Mouse (Mus musculus): Measurements from ENCODE around the gene Cyfip2.

The Cyfip2 gene

GRCm38 (mm10) chr11:46235334-46235733 is 77.3 kb downstream of the Cyfip2 start, which contains the start of gene Fndc9:
Fndc9 (plus strand) TSS chr11:46235531.
- in situ Hi-C loops (cut with MboI, MseI): no loop called here

- in situ Hi-C loops (cut with MboI, MseI): no loop called here
Measured at GRCm38 (mm10) chr11:46233966-46234365, 78.7 kb downstream of the Cyfip2 start.

- in situ Hi-C loops (cut with MboI, MseI): no loop called here
Measured at GRCm38 (mm10) chr11:46232803-46233202, 79.9 kb downstream of the Cyfip2 start.

GRCm38 (mm10) chr11:46230184-46230583 is 82.5 kb downstream of the Cyfip2 start:
- in situ Hi-C loops (cut with MboI, MseI): no loop called here

GRCm38 (mm10) chr11:46225345-46225744 is 87.3 kb downstream of the Cyfip2 start:
- in situ Hi-C loops (cut with MboI, MseI): no loop called here

GRCm38 (mm10) chr11:46223575-46223974 is 89.1 kb downstream of the Cyfip2 start:
- in situ Hi-C loops (cut with MboI, MseI): no loop called here

GRCm38 (mm10) chr11:46220211-46220610 is 92.4 kb downstream of the Cyfip2 start:
- in situ Hi-C loops (cut with MboI, MseI): no loop called here

GRCm38 (mm10) chr11:46219380-46219779 is 93.3 kb downstream of the Cyfip2 start:
- in situ Hi-C loops (cut with MboI, MseI): no loop called here

GRCm38 (mm10) chr11:46218584-46218983 is 94.1 kb downstream of the Cyfip2 start:
- in situ Hi-C loops (cut with MboI, MseI): no loop called here

- in situ Hi-C loops (cut with MboI, MseI): no loop called here
Measured at GRCm38 (mm10) chr11:46217686-46218085, 95.0 kb downstream of the Cyfip2 start.

- in situ Hi-C loops (cut with MboI, MseI): no loop called here
Measured at GRCm38 (mm10) chr11:46216669-46217068, 96.0 kb downstream of the Cyfip2 start.

GRCm38 (mm10) chr11:46215354-46215753 is 97.3 kb downstream of the Cyfip2 start:
- in situ Hi-C loops (cut with MboI, MseI): no loop called here

- in situ Hi-C loops (cut with MboI, MseI): loop anchor here (5.0 kb wide), 1 partner anchor 257 kb away; the partner anchor contains the start of gene Thg1l
Measured at GRCm38 (mm10) chr11:46214368-46215230, 98.1 kb downstream of the Cyfip2 start.

- in situ Hi-C loops (cut with MboI, MseI): loop anchor here (5.0 kb wide), 1 partner anchor 257 kb away; the partner anchor contains the start of gene Thg1l
Measured at GRCm38 (mm10) chr11:46213844-46214243, 98.8 kb downstream of the Cyfip2 start.

- in situ Hi-C loops (cut with MboI, MseI): loop anchor here (5.0 kb wide), 1 partner anchor 255 kb away; the partner anchor contains the start of gene Thg1l
Measured at GRCm38 (mm10) chr11:46211858-46212257, 100.8 kb downstream of the Cyfip2 start.

GRCm38 (mm10) chr11:46209884-46210283 is 102.8 kb downstream of the Cyfip2 start:
- in situ Hi-C loops (cut with MboI, MseI): loop anchor here (5.0 kb wide), 1 partner anchor 253 kb away; the partner anchor contains the start of gene Thg1l

- in situ Hi-C loops (cut with MboI, MseI): no loop called here
Measured at GRCm38 (mm10) chr11:46205639-46206409, 106.8 kb downstream of the Cyfip2 start.

GRCm38 (mm10) chr11:46204841-46205240 is 107.8 kb downstream of the Cyfip2 start:
- in situ Hi-C loops (cut with MboI, MseI): no loop called here

GRCm38 (mm10) chr11:46202547-46202887 is 110.1 kb downstream of the Cyfip2 start:
- in situ Hi-C loops (cut with MboI, MseI): no loop called here

GRCm38 (mm10) chr11:46201636-46202546 is 110.8 kb downstream of the Cyfip2 start:
- in situ Hi-C loops (cut with MboI, MseI): no loop called here

GRCm38 (mm10) chr11:46200664-46201063 is 112.0 kb downstream of the Cyfip2 start:
- in situ Hi-C loops (cut with MboI, MseI): no loop called here

All from regulatory T cell (primary cell).